Mouse (Mus musculus) G1E-ER4 (cell line): ENCODE results near the gene 1700024P04Rik. TPM values are rescaled to one million over a fixed set of nuclear protein-coding genes. Genes with fewer than 3 reads are reported as not detected.

ENCODE experiments used
- GATA1 ChIP-seq: IDR thresholded peaks from one replicate; pipeline ENCODE4 v1.8.0; 2012; ENCODE audit warnings: low read length, inconsistent platforms
- polyA plus RNA-seq: library from polyadenylated mRNA; stranded (reverse); fragments of >175 nt; gene quantifications from 2 replicates; pipeline ENCODE4 v1.2.3, GENCODE M21; 2012

Gene 1700024P04Rik
- polyA plus RNA-seq, result not detected in 2 replicates

GRCm38 (mm10) chr13:98984465-98984864 lies at the start of gene 1700024P04Rik:
TSS of gene 1700024P04Rik (minus strand) at chr13:98984565.
- no peak for TF ChIP-seq GATA1

GRCm38 (mm10) chr13:99031223-99032216 lies 47.2 kb upstream of the 1700024P04Rik start:
- no peak for TF ChIP-seq GATA1

GRCm38 (mm10) chr13:99030579-99031200 lies 46.3 kb upstream of the 1700024P04Rik start:
- no peak for TF ChIP-seq GATA1

- TF ChIP-seq GATA1, result no peak
Measured at GRCm38 (mm10) chr13:99025268-99025667, 40.9 kb upstream of the 1700024P04Rik start.

GRCm38 (mm10) chr13:99022036-99022435 lies 37.7 kb upstream of the 1700024P04Rik start:
- no peak for TF ChIP-seq GATA1

GRCm38 (mm10) chr13:99021181-99021580 lies 36.8 kb upstream of the 1700024P04Rik start:
- TF ChIP-seq GATA1, result no peak

- no peak for TF ChIP-seq GATA1
Measured at GRCm38 (mm10) chr13:99019831-99020669, 35.7 kb upstream of the 1700024P04Rik start.

GRCm38 (mm10) chr13:99018526-99019201 lies 34.3 kb upstream of the 1700024P04Rik start:
- TF ChIP-seq GATA1, result no peak

- no peak for TF ChIP-seq GATA1
Measured at GRCm38 (mm10) chr13:99016696-99017095, 32.3 kb upstream of the 1700024P04Rik start.

GRCm38 (mm10) chr13:99012891-99013290 lies 28.5 kb upstream of the 1700024P04Rik start:
- TF ChIP-seq GATA1, result no peak

- no peak for TF ChIP-seq GATA1
Measured at GRCm38 (mm10) chr13:99008013-99008412, 23.6 kb upstream of the 1700024P04Rik start.

GRCm38 (mm10) chr13:99006389-99007099 lies 22.2 kb upstream of the 1700024P04Rik start:
- no peak for TF ChIP-seq GATA1

GRCm38 (mm10) chr13:98997025-98997424 lies 12.7 kb upstream of the 1700024P04Rik start:
- TF ChIP-seq GATA1, result no peak

- TF ChIP-seq GATA1, result no peak
Measured at GRCm38 (mm10) chr13:98977070-98977785, 7.1 kb downstream of the 1700024P04Rik start.
